Mouse (Mus musculus) heart, adult 11 months (tissue): ENCODE results near the gene Ptcra.

Experiments used
- DNase-seq: peaks from one replicate; pipeline ENCODE4 v3.0.0; 2022

Ptcra gene

DNA sequence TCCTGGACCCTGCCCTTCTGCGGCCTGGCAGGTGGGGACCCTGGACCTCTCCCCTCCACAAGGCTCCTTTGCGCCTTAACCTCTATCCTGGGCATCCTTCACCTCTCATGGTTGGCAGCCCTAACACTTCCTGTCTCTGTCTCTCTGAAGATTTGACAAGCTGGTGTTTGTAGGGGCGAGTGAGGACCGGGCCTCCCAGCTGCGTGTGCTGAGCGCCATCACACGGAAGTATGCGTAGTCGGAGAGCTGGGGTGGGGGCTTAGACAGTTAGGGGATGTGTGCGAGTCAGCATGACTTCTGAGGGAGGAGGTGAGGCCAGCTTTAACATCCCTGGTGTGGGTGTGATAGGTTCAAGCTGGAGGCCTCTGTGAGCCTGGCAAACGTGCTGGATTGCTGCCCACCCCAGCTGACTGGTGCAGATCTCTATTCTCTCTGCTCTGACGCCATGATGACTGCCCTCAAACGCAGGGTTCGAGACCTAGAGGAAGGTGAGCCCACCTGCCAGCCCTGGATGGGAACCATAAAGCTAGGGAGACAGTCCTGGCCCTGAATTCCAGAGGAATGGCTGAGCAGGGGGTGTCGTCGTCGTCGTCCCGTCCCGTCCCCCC lies 38.9 kb downstream of the Ptcra start:
- DNase-seq, result peak; percentile 89

DNA sequence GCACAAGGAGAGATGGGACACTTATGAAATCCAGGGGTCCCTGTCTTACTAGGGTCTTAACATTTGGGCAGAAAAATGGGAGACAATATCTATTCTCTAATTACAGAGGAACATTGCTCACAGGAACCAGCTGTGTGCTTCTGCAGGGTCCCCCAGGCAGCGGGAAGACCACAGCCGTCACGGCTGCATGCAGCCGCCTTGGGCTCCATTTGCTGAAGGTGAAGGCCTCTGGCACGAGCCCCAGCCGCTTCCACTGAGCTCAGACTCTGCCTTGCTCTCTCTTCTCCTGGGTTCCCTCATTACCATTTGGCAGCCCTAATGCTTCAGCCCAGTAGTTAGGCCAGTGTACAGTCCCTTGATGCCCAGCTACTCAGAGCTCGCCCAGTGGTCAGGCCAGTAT lies 42.4 kb downstream of the Ptcra start:
- DNase-seq, result peak; percentile 77

DNA sequence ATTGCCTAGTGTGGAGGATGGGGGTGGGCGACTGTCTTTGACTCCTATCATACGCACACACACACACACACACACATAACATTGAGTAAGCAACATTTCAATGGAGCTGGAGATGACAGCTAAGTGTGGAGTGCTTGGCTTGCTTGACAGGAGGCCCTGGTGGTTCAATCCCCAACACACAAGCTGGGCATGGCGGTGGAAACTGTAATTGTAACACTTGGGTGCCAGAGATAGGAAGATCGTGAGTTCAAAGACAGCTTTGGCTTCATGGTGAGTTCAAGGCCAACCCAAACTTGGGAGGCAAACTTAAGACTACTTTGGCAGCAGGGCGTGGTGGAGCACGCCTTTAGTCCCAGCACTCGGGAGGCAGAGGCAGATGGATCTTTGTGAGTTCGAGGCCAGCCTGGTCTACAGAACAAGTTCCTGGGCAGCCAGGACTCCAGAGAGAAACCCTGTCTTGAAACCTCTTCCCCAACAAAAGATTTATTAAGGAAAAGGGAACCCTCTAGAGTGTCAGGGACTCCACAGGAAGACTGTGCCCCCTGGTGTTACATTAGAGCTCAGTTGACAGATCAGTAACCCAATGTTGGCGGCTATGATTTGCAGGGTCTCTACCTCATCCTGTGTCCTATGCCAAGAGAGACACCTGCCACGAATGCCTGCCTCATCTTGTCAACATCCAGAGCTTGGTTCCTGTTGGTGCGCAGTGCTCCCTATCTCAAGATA lies 48.6 kb downstream of the Ptcra start:
- DNase-seq, result peak; percentile 86

DNA sequence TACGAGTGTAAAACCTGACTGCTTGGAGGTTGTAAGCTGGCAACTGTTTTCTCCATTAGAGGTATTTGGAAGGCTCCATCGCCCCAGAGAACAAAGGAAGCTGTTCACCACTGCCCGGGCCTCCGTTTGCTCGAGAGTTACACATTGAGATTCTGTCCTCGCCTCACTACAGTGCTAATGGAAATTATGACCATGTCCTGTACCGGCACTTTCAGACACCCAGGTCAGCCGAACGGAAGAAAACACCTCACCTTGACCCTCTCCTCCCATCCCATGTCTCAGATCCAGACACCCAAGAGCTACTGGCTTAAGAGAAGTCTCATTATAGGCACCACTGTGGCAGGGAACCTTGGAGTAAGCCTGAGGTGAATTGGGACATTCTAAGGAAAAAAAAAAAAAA lies 49.7 kb downstream of the Ptcra start:
- no peak for DNase-seq

DNA sequence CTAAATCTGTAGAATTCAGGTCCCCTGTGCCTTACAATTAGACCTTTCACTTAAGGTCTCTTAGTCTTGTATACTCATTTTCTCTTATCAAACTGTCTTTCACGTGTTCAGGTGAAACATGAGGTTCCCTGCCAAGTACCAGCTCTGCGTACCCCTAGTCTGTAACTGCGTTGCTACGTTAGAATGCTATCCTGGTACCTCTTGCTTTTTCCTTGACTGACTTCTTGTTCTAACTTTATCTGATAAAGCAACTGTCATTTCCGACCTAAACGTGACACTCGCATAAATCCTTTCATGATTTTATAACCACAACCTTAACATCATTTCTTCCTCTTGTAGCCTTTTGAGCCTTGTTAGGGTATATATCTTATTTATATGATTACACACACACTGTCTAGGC lies 51.1 kb downstream of the Ptcra start:
- DNase-seq, result no peak

DNA sequence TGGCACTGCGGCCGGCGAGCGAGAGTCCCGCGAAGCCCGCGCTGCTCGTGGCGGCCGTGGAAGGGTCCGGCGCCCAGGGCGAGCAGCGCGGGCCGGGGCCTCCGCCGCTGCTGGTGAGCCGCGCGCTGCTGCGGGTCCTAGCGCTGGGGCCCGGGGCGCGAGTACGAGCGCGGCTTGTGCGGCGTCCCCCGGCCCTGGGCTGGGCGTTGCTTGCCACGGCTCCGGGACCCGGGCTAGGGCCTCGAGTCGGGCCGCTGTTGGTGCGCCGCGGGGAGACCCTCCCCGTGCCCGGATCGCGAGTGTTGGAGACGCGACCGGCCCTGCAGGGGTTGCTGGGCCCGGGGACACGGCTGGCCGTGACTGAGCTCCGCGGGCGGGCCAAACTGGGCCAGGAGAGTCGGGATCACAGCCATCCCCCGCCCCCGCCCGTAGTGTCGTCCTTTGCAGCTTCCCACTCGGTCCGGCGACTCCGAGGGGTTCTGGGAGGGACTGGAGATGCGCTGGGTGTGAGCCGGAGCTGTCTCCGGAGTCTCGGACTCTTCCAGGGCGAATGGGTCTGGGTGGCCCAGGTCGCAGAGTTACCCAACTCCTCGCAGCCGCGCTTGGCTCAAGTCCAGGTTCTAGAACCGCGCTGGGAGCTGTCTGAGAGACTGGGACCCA lies 51.8 kb downstream of the Ptcra start:
- peak; percentile 92 for DNase-seq

DNA sequence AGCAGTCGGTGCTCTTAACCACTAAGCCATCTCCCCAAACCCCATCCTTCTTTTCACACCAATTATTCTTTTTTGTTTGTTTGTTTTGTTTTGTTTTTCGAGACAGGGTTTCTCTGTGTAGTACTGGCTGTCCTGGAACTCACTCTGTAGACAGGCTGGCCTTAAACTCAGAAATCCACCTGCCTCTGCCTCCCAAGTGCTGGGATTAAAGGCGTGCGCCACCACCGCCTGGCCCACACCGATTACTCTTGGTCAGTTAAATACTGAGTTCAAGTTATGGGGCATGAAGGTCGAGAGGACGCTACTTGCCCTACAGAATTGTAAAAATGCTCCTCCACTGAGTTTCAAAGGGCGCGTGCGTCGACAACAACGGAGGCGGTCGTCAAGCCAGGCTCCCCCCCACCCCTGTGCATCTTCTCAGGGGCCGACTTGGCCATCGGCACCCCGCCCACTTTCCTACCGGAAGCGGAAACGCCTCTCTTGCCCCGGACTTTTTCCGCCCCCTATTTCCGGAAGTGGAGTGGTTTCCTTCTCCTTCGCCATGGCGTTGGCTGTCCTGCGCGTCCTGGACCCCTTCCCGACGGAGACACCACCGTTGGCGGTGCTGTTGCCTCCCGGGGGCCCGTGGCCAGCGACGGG lies 52.4 kb downstream of the Ptcra start, which contains the start of gene Pex6:
TSS of gene Pex6 (plus strand) at position 505 of the 639 bp plus-strand sequence.
- DNase-seq, result peak; percentile 99

DNA sequence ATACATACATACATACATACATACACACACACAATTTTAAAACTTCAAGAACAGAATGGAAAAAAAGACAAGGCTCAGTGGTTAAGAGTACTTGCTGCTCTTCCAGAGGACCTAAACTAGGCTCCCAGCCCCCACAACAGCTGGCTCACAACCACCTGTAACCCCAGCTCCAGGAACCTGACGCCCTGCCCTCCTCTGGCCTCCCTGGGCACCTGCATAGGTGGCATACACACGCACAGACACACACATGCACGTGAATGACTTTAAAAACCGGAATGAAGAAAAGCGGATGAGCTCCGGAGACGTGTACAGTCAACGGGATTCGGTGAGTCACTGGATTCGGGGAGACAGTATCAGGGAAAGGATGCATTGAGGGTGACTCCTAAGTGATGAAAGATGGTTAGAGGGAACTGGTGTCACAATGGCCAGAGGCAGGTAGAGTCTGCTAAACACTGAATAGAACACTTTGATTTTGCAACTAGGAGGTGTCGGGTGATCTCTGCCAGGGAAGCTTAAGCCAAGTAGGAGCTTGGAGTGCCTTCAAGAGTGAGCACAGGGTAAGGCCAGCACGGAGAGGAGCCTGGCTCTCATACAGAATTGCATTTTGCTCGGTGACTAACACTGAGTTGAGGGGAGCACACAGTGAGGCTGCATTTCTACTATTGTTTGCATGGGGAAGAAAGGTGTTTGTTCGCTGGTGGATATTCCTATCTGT lies 57.0 kb downstream of the Ptcra start:
- DNase-seq, result peak; percentile 90
